Mouse (Mus musculus) B cell, adult (primary cell): ENCODE data around the gene Cavin2. TPM values are rescaled to one million over a fixed set of nuclear protein-coding genes. Genes with fewer than 3 reads are reported as not detected.

Experiments used
- total RNA-seq: library from RNA; stranded (reverse); gene quantifications from 4 replicates; pipeline ENCODE4 v1.2.4, GENCODE M21; 2023; ENCODE audit not compliant: inconsistent age

Gene Cavin2
- 0.21 to 0.66 TPM (median 0.42 TPM) in 3 of 4 replicates, not detected in the other for total RNA-seq

DNA sequence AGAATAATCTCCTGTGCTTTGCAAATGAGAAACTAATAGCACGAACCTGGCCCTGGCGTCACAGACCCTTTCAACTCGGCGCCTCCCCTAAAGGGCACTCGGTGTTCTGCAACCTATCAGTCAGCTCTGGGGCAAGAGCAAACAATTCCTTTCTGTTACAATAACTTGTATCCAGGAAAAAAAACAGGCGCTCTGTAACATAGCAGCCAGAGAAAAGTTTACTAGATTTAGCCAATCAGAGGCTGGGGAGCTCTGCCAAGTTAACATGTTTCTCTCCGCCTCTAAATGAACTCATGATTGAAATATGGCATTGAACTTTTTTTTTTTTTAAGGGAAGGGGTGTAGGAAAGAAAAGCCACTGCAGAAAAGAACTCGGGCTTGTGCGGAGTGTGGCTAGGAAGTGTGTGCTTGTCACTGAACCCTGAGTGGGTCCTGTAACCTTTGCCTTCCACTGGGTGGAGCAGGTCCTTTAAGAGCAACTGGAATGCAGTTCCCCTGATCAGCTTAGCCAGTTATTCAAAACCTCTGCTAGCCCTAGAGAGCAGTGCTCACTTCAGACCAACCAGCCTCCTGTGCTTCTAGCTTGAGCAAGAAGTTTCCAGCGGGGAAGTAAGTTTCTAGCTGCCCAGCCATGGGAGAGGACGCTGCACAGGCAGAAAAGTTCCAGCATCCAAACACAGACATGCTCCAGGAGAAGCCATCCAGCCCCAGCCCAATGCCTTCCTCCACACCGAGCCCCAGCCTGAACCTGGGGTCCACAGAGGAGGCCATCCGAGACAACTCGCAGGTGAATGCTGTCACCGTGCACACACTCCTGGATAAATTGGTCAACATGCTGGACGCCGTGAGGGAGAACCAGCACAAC is at the start of gene Cavin2:
Gene Cavin2 (plus strand): TSS at position 372 of the 865 bp plus-strand sequence.

Other genes starting within 250 kb of the Cavin2 start
- 44.8 to 53.6 TPM (median 49.7 TPM) in 4 replicates for gene Nabp1, start 189.3 kb downstream of the Cavin2 start, total RNA-seq